Mouse (Mus musculus) ES-Bruce4 (cell line): Measurements from ENCODE around the gene Prn.

ENCODE experiments used
- CTCF ChIP-seq: IDR thresholded peaks from one replicate; pipeline ENCODE4 v1.8.1; 2011; ENCODE audit warnings: low read depth, low read length
- POLR2A ChIP-seq: IDR thresholded peaks from one replicate; pipeline ENCODE4 v1.8.1; 2011; ENCODE audit warnings: low read length; ENCODE audit not compliant: insufficient read depth

DNA sequence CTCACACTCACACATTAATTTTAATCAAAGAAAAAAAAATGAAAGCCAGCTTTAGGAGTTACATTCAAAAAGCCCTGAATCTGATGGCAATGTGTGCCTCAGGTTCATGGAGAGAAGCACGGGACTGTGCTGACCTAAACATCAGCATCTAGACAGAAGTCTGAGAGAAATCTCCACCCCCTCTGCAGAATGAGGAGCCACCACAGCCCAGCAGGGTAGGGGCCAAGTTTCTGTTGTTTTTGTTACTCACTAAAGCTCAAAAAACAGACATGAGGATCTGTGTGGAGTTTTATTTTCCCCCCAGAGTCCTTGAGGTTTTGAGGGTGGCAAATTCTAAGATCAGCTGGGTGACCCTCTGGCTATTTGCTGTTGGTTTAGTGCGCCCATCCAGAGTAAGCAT, 78.8 kb downstream of the Prn start:
- TF ChIP-seq CTCF (no peak), POLR2A (no peak)
